Mouse (Mus musculus): ENCODE data around the gene Selenos.
"Not testable (repeated sequence)": the region's sequence is repeated elsewhere in the genome, so short reads cannot be mapped to it uniquely, and the experiment has no call there.

Selenos gene

GRCm38 (mm10) chr7:66079364-66080230 is at the start of gene Selenos:
Selenos (plus strand) TSS chr7:66079649.
- peak; percentile 97 for ATAC-seq (ENCODE audit: low TSS enrichment)

GRCm38 (mm10) chr7:66036809-66037208 is 42.6 kb upstream of the Selenos start:
- no peak for ATAC-seq (ENCODE audit: low TSS enrichment)

- no peak for ATAC-seq (ENCODE audit: low TSS enrichment)
Measured at GRCm38 (mm10) chr7:66038261-66038660, 41.2 kb upstream of the Selenos start.

GRCm38 (mm10) chr7:66038730-66039129 is 40.7 kb upstream of the Selenos start:
- no peak for ATAC-seq (ENCODE audit: low TSS enrichment)

- ATAC-seq (ENCODE audit: low TSS enrichment), result no peak
Measured at GRCm38 (mm10) chr7:66040026-66040814, 39.2 kb upstream of the Selenos start.

- no peak for ATAC-seq (ENCODE audit: low TSS enrichment)
Measured at GRCm38 (mm10) chr7:66043552-66044459, 35.6 kb upstream of the Selenos start, which contains the start of gene Gm45213. Gm45213 (plus strand) TSS chr7:66043602.

GRCm38 (mm10) chr7:66044617-66045016 is 34.8 kb upstream of the Selenos start:
- no peak for ATAC-seq (ENCODE audit: low TSS enrichment)

- no peak for ATAC-seq (ENCODE audit: low TSS enrichment)
Measured at GRCm38 (mm10) chr7:66046921-66047918, 32.2 kb upstream of the Selenos start.

GRCm38 (mm10) chr7:66047975-66048374 is 31.5 kb upstream of the Selenos start:
- ATAC-seq (ENCODE audit: low TSS enrichment), result no peak

GRCm38 (mm10) chr7:66048446-66049230 is 30.8 kb upstream of the Selenos start:
- no peak for ATAC-seq (ENCODE audit: low TSS enrichment)

- ATAC-seq (ENCODE audit: low TSS enrichment), result no peak
Measured at GRCm38 (mm10) chr7:66053946-66054483, 25.4 kb upstream of the Selenos start.

- ATAC-seq (ENCODE audit: low TSS enrichment), result not testable (repeated sequence)
Measured at GRCm38 (mm10) chr7:66055356-66055755, 24.1 kb upstream of the Selenos start.

GRCm38 (mm10) chr7:66058703-66059102 is 20.7 kb upstream of the Selenos start, which contains the start of gene Snrpa1:
Snrpa1 (plus strand) TSS chr7:66059003.
- ATAC-seq (ENCODE audit: low TSS enrichment), result no peak

GRCm38 (mm10) chr7:66060066-66060956 is 19.1 kb upstream of the Selenos start:
- ATAC-seq (ENCODE audit: low TSS enrichment), result peak; percentile 99

GRCm38 (mm10) chr7:66061057-66061456 is 18.4 kb upstream of the Selenos start:
- ATAC-seq (ENCODE audit: low TSS enrichment), result no peak

GRCm38 (mm10) chr7:66076411-66076810 is 3.0 kb upstream of the Selenos start:
- ATAC-seq (ENCODE audit: low TSS enrichment), result no peak

- no peak for ATAC-seq (ENCODE audit: low TSS enrichment)
Measured at GRCm38 (mm10) chr7:66080231-66080613, 773 bp downstream of the Selenos start.

- ATAC-seq (ENCODE audit: low TSS enrichment), result no peak
Measured at GRCm38 (mm10) chr7:66083757-66084156, 4.3 kb downstream of the Selenos start.
